Mouse (Mus musculus) hindbrain, embryonic 15.5 days (tissue): ENCODE measurements around the gene 1700030K09Rik. TPM values are rescaled to one million over a fixed set of nuclear protein-coding genes. Genes with fewer than 3 reads are reported as not detected.

Experiments
- ATAC-seq: fragments of 200-750 bp; cut with Nextera tagmentation; 2 replicates; pipeline ENCODE4 v1.8.0; 2017; ENCODE audit warnings: low read depth, moderate number of reproducible peaks, moderate TSS enrichment; ENCODE audit not compliant: low FRiP score
- H3K27ac ChIP-seq: fragments of 300-500 bp; sonication (generic); replicated peaks from 2 replicates; pipeline ENCODE4 v1.5.1; 2015; ENCODE audit warnings: mild to moderate bottlenecking, inconsistent platforms
- H3K27me3 ChIP-seq: fragments of 300-500 bp; sonication (generic); 2 replicates; pipeline ENCODE4 v1.6.1; 2015; ENCODE audit warnings: control low read depth, inconsistent platforms
- H3K36me3 ChIP-seq: fragments of 300-500 bp; sonication (generic); 2 replicates; pipeline ENCODE4 v1.6.1; 2015; ENCODE audit warnings: control low read depth, inconsistent platforms
- H3K4me1 ChIP-seq: fragments of 300-500 bp; sonication (generic); replicated peaks from 2 replicates; pipeline ENCODE4 v1.6.1; 2015; ENCODE audit warnings: control low read depth, inconsistent platforms
- H3K4me2 ChIP-seq: fragments of 300-500 bp; sonication (generic); 2 replicates; pipeline ENCODE4 v1.6.1; 2015; ENCODE audit warnings: moderate library complexity, mild to moderate bottlenecking, inconsistent platforms
- H3K4me3 ChIP-seq: fragments of 300-500 bp; sonication (generic); 2 replicates; pipeline ENCODE4 v1.5.1; 2015; ENCODE audit warnings: mild to moderate bottlenecking, inconsistent platforms
- H3K9ac ChIP-seq: fragments of 300-500 bp; sonication (generic); 2 replicates; pipeline ENCODE4 v1.6.1; 2015; ENCODE audit warnings: inconsistent platforms
- H3K9me3 ChIP-seq: fragments of 300-500 bp; sonication (generic); 2 replicates; pipeline ENCODE4 v1.6.1; 2016; ENCODE audit warnings: control low read depth, inconsistent platforms
- WGBS: fragments of 180-500 bp; shearing (Covaris S2); methylation state at CpG from one replicate; pipeline ENCODE4 v1.1.7; 2015; 5-methylcytosine and 5-hydroxymethylcytosine counted together
- microRNA-seq: library from miRNA; unstranded; fragments of <30 nt; microRNA quantifications from one replicate; pipeline ENCODE4, GENCODE M21; 2016
- polyA plus RNA-seq: library from polyadenylated mRNA; unstranded; fragments of >200 nt; fragmentation: Nextera tagmentation; extraction: Ambion mirVana; gene quantifications from 2 replicates; pipeline ENCODE4 v1.2.1, GENCODE M21; 2015

1700030K09Rik gene
- polyA plus RNA-seq, 1 experiment from 2014 or later: 16.5 TPM

DNA sequence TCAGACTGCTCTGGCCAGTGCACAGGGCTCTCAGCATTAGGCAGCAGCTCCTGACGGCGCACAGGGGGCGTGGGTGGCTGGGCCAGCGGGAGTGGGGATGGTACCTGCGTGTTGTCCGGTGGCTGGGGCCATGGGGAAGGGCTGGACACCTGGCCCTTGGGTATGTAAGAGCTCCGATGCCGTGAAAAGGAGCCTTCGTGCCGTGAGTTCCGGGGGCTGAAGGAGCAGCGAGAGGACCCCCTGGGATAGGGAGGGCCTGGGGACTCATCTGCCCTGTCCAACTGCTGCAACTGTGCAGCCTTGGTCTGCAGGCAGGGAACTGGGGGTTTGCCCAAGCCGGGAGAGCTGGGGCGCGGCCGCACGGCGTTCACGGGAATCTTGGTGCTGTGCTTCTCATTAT, 52.5 kb downstream of the 1700030K09Rik start:
- WGBS: 91% methylated on average over 19 of the region's 19 CpGs
- no peak overlapping the region for H3K4me3 ChIP-seq
- no peaks in the 10 kb centered on the region for H3K9me3 ChIP-seq
- H3K9ac ChIP-seq: no peak overlapping the region
- no peaks in the 10 kb centered on the region for H3K27me3 ChIP-seq
- no peak overlapping the region for H3K27ac ChIP-seq
- peaks cover 23% of the 10 kb centered on the region for H3K36me3 ChIP-seq
- no peak overlapping the region for H3K4me2 ChIP-seq
- peaks cover 23% of the 10 kb centered on the region for H3K4me1 ChIP-seq
- ATAC-seq: no peak

DNA sequence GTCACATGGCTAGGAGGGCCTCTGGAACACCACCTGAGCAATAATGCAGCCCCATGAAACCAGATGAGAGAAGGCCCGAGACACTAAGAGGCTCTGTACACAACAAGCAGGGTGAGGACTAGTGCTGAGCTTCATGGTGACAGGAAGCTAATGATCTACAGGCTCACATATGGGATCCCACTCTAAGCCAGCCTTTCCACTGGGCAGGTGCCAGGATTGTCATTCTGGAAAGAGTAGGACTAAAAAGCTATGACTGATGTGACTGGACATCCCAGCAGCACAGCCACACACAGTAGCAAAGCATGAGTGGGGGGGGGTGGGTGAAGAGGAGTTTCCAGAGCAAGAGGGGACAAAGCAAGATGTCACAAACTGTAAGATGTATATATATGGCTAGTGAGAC, 54.2 kb downstream of the 1700030K09Rik start:
- H3K4me2 ChIP-seq: no peak overlapping the region
- H3K36me3 ChIP-seq: peaks cover 23% of the 10 kb centered on the region
- H3K9ac ChIP-seq: no peak overlapping the region
- no peak overlapping the region for H3K27ac ChIP-seq
- no peak overlapping the region for H3K4me3 ChIP-seq
- no peak for ATAC-seq
- 81% methylated on average over 1 of the region's 1 CpGs for WGBS
- H3K9me3 ChIP-seq: no peaks in the 10 kb centered on the region
- no peaks in the 10 kb centered on the region for H3K27me3 ChIP-seq
- H3K4me1 ChIP-seq: peaks cover 16% of the 10 kb centered on the region

DNA sequence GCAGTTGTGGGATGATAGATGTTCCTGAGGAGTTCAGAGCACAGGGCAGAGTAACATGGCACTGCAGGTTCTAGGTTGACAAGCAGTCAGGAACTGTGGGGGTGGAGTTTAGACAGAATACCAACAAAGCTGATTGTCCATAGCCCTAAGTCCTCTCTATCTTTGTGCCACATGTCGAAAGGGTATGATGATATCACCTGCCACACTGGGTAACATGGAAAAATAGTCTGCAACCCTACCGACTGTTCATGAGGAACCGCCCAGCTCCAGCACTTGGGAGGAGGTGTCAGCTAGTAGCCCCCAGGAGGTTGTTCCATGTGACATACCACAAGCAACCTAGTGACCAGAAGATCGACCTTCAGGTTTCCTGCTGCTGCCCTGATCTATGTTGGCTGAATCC, 54.8 kb downstream of the 1700030K09Rik start:
- no peak overlapping the region for H3K4me2 ChIP-seq
- WGBS: 92% methylated on average over 4 of the region's 4 CpGs
- H3K4me3 ChIP-seq: no peak overlapping the region
- no peak overlapping the region for H3K27ac ChIP-seq
- ATAC-seq: no peak
- H3K27me3 ChIP-seq: no peaks in the 10 kb centered on the region
- H3K36me3 ChIP-seq: peaks cover 23% of the 10 kb centered on the region
- no peaks in the 10 kb centered on the region for H3K9me3 ChIP-seq
- H3K4me1 ChIP-seq: peaks cover 16% of the 10 kb centered on the region
- no peak overlapping the region for H3K9ac ChIP-seq

DNA sequence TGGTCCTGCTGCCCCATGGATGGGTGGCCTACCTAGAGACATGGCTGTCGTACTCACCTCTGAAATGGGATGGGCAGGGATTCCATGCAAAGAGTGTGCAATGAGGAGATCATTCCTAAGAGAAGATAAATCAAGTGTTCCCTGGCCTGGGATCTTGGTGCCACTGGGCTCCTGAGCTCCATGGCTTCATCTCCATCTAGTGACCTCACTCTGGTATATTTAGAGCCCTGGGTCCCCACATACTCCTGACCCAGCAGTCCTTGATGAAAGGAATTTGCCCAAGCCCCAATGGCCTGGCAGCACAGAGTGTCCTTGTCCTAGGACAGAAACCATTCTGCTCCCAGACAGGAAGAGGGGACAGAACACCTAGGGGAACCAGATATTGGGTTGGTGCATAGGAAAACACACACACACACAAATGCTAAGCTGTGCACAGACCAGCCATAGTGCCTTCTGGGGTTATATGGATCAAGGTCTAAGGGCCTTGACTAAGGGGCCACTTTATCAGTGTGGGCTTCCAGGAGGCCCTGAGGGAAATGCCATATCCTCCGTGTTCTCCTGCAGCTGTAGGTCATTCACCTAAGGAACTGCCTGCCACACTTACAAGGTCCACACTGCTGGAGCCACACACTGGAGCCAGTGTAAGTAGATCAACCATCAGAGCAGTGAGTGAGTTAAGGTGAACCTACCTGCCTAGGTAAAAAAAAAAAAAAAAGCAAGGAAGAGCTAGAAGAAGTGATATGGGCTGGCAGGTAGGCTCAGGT, 56.0 kb downstream of the 1700030K09Rik start:
- Histone ChIP-seq H3K4me1 (peaks cover 15% of the 10 kb centered on the region; the same call in 1 of the 2 replicates), H3K27me3 (no peaks in the 10 kb centered on the region), H3K27ac (no peak overlapping the region), H3K4me2 (no peak overlapping the region), H3K9ac (no peak overlapping the region), H3K36me3 (peaks cover 23% of the 10 kb centered on the region), H3K9me3 (no peaks in the 10 kb centered on the region), H3K4me3 (no peak overlapping the region)
- no peak for ATAC-seq
- 94% methylated on average over 2 of the region's 2 CpGs for WGBS

DNA sequence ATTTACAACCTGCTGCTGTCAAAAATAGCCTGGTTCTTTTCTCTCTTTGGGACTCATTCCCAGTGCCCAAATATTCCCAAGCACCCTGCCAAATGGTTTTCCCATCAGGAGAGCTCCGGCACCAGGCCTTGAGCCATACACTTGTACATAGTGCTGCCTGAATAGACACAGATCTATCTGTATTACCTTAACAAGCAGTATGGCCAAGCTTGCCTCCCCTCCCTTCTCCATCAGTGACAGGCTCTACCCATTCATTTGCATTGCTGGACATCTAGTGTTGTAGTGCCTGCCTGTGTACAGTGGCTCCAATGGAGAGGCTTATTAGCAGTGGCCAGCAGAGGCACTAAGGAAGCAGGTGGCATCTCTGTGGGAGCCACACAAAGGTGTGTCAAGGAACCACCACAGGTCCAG, 56.8 kb downstream of the 1700030K09Rik start:
- 86% methylated on average over 1 of the region's 1 CpGs for WGBS
- no peak for ATAC-seq
- Histone ChIP-seq H3K27ac (no peak overlapping the region), H3K4me3 (no peak overlapping the region), H3K36me3 (peaks cover 16% of the 10 kb centered on the region), H3K4me1 (0 out of 2 replicates have a peak, but pooled peaks cover 15% of the 10 kb centered on the region), H3K9me3 (no peaks in the 10 kb centered on the region), H3K9ac (no peak overlapping the region), H3K4me2 (no peak overlapping the region), H3K27me3 (no peaks in the 10 kb centered on the region)

DNA sequence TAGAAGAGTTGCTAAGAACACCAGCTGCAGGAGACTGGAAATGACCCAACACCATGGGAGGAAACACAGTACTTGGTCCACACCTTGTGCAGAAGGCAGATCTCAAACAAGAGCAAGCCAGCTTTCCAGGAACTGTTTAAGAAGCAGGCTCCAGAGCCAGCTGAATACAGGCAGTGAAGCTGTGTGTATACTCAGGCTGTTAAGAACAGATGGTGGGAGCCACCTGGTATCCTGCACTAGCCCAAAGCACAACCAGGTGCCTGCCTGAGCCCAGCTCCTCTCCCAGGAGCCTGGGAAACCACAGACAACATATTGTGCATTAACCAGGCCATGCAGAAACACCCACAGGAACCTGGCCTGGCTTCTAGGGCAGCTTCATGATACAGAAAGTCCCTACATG, 60.5 kb downstream of the 1700030K09Rik start:
- Histone ChIP-seq H3K27me3 (no peaks in the 10 kb centered on the region), H3K4me3 (no peak overlapping the region), H3K27ac (no peak overlapping the region), H3K36me3 (no peaks in the 10 kb centered on the region), H3K9me3 (no peaks in the 10 kb centered on the region), H3K4me1 (peaks cover 25% of the 10 kb centered on the region; the same call in 1 of the 2 replicates), H3K9ac (no peak overlapping the region), H3K4me2 (no peak overlapping the region)
- peak; percentile 39; the same call in 1 of the 2 replicates for ATAC-seq

DNA sequence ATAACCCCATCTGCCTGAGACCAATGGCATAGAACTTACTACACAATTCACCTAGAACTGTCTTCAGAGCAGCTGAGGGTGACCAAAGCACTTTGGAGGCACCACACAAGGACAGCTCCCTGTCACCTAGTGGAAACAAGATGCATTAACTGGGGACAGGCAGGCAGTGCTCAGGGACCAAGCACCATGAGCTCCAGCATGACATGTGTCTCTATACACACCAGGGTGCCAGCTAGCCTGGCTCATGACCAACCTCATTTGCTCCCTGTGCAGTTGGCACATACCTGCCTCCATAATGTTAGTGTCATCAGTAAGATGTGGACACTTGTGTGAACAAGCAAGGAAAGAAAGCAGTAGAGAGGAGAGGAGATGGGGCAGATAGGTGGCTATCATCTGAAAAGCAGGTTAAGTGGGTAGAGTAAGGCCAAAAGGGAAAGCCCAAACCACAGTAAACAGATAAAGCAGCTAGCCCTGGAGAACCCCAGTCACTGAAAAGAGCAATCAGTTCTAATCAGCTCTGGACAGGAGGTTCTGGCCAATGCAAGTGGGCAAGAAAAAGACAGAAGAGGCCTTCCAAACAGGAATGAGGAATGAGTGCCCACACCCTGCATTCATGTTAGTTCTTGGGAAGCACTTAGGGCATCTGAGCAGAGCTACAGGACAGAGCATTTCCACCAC, 61.1 kb downstream of the 1700030K09Rik start:
- H3K27ac ChIP-seq: no peak overlapping the region
- no peaks in the 10 kb centered on the region for H3K9me3 ChIP-seq
- no peak overlapping the region for H3K4me3 ChIP-seq
- no peak overlapping the region for H3K9ac ChIP-seq
- H3K4me1 ChIP-seq: peaks cover 25% of the 10 kb centered on the region; the same call in 1 of the 2 replicates
- no peak for ATAC-seq
- H3K27me3 ChIP-seq: no peaks in the 10 kb centered on the region
- no peaks in the 10 kb centered on the region for H3K36me3 ChIP-seq
- H3K4me2 ChIP-seq: no peak overlapping the region

DNA sequence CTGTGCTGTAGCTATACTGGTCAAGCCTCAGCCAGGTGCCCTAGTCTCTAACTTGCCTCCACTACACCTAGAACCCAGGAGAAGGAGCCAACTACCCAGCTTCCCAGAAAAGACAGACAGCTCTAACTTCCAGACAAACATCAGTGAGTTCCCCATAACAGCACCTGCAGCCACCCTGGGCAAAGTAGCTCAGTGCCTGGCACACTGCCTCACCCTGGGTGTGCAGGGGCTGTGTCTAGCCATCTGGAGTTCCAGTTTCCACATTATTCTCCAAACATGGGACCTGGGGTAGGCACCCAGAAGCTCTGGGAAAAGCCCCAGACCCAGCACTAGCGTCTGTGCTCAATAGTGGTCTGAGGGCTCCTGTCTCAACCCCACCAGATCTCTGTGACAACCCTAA, 63.8 kb downstream of the 1700030K09Rik start:
- no peaks in the 10 kb centered on the region for H3K36me3 ChIP-seq
- H3K4me1 ChIP-seq: peaks cover 25% of the 10 kb centered on the region; the same call in 1 of the 2 replicates
- no peaks in the 10 kb centered on the region for H3K9me3 ChIP-seq
- WGBS: 85% methylated on average over 1 of the region's 1 CpGs
- no peak overlapping the region for H3K4me2 ChIP-seq
- no peak overlapping the region for H3K9ac ChIP-seq
- H3K27me3 ChIP-seq: no peaks in the 10 kb centered on the region
- H3K4me3 ChIP-seq: no peak overlapping the region
- ATAC-seq: no peak
- no peak overlapping the region for H3K27ac ChIP-seq

Small RNAs within 50 kb of the gene (microRNA-seq; reads per million reads assigned to microRNA genes)
- gene Mir7068: 1.1 reads per million

Other genes starting within 250 kb of the 1700030K09Rik start
- not detected in 2 replicates for gene Cib3, start 231.0 kb upstream of the 1700030K09Rik start, polyA plus RNA-seq
- not detected in 2 replicates for gene Gm11034, start 230.2 kb upstream of the 1700030K09Rik start, polyA plus RNA-seq
- 91.8 and 97.1 TPM in 2 replicates for gene Fam32a, start 224.2 kb upstream of the 1700030K09Rik start, polyA plus RNA-seq
- gene Ap1m1, start 203.9 kb upstream of the 1700030K09Rik start, polyA plus RNA-seq: 238 and 278 TPM in 2 replicates
- 9.8 and 12.5 TPM in 2 replicates for gene Gm10282, start 138.6 kb upstream of the 1700030K09Rik start, polyA plus RNA-seq
- 6.4 and 6.9 TPM in 2 replicates for gene Klf2, start 124.8 kb upstream of the 1700030K09Rik start, polyA plus RNA-seq
- gene Eps15l1, start 22.4 kb upstream of the 1700030K09Rik start, polyA plus RNA-seq: 55.9 and 58.5 TPM in 2 replicates
- 0.85 and 1.5 TPM in 2 replicates for gene Calr3, start within 50 bp of the 1700030K09Rik start, polyA plus RNA-seq
- 44.5 and 59.8 TPM in 2 replicates for gene Cherp, start 31.3 kb downstream of the 1700030K09Rik start, polyA plus RNA-seq
- 17.8 and 20.0 TPM in 2 replicates for gene Slc35e1, start 48.7 kb downstream of the 1700030K09Rik start, polyA plus RNA-seq
- 15.8 and 18.6 TPM in 2 replicates for gene Med26, start 104.4 kb downstream of the 1700030K09Rik start, polyA plus RNA-seq
- gene Smim7, start 127.2 kb downstream of the 1700030K09Rik start, polyA plus RNA-seq: 122 TPM in 2 replicates
- 33.7 and 34.2 TPM in 2 replicates for gene Tmem38a, start 128.2 kb downstream of the 1700030K09Rik start, polyA plus RNA-seq
- gene Nwd1, start 202.8 kb downstream of the 1700030K09Rik start, polyA plus RNA-seq: 2.3 and 2.9 TPM in 2 replicates